Mouse (Mus musculus) forebrain, embryonic 12.5 days (tissue): ENCODE data around the gene Smim11. TPM values are rescaled to one million over a fixed set of nuclear protein-coding genes. Genes with fewer than 3 reads are reported as not detected.

ENCODE experiments used
- ATAC-seq: fragments of 200-750 bp; cut with Nextera tagmentation; 2 replicates; pipeline ENCODE4 v1.8.0; 2017; ENCODE audit warnings: moderate TSS enrichment; ENCODE audit not compliant: low FRiP score
- H3K27ac ChIP-seq: fragments of 300-500 bp; sonication (generic); 2 replicates; pipeline ENCODE4 v1.5.1; 2016; ENCODE audit warnings: mild to moderate bottlenecking
- H3K27me3 ChIP-seq: fragments of 300-500 bp; sonication (generic); 2 replicates; pipeline ENCODE4 v1.6.1; 2016; ENCODE audit warnings: mild to moderate bottlenecking
- H3K36me3 ChIP-seq: fragments of 300-500 bp; sonication (generic); replicated peaks from 2 replicates; pipeline ENCODE4 v1.6.1; 2016; ENCODE audit warnings: mild to moderate bottlenecking
- H3K4me1 ChIP-seq: fragments of 300-500 bp; sonication (generic); 2 replicates; pipeline ENCODE4 v1.6.1; 2016
- H3K4me2 ChIP-seq: fragments of 300-500 bp; sonication (generic); 2 replicates; pipeline ENCODE4 v1.6.1; 2016; ENCODE audit warnings: mild to moderate bottlenecking, moderate library complexity
- H3K4me3 ChIP-seq: fragments of 300-500 bp; sonication (generic); replicated peaks from 2 replicates; pipeline ENCODE4 v1.5.1; 2016; ENCODE audit warnings: mild to moderate bottlenecking
- H3K9ac ChIP-seq: fragments of 300-500 bp; sonication (generic); 2 replicates; pipeline ENCODE4 v1.6.1; 2016; ENCODE audit warnings: mild to moderate bottlenecking
- H3K9me3 ChIP-seq: fragments of 300-500 bp; sonication (generic); 2 replicates; pipeline ENCODE4 v1.6.1; 2016
- WGBS: fragments of 180-500 bp; shearing (Covaris S2); methylation state at CpG from one replicate; pipeline ENCODE4 v1.1.7; 2016; 5-methylcytosine and 5-hydroxymethylcytosine counted together
- polyA plus RNA-seq: library from polyadenylated mRNA; unstranded; fragments of >200 nt; fragmentation: Nextera tagmentation; extraction: Ambion mirVana; gene quantifications from 2 replicates; pipeline ENCODE4 v1.2.1, GENCODE M21; 2016

Smim11 gene
- polyA plus RNA-seq, 1 experiment from 2014 or later = 131 TPM

- ATAC-seq = no peak; the same call in 1 of the 2 replicates
- Histone ChIP-seq H3K36me3 (no peaks in the 10 kb centered on the region), H3K4me2 (no peak overlapping the region), H3K4me3 (no peak overlapping the region), H3K27ac (no peak overlapping the region), H3K27me3 (no peaks in the 10 kb centered on the region), H3K9ac (no peak overlapping the region), H3K9me3 (no peaks in the 10 kb centered on the region), H3K4me1 (peaks cover 19% of the 10 kb centered on the region)
- WGBS = 23% methylated on average over 7 of the region's 7 CpGs
Observed at GRCm38 (mm10) chr16:92324309-92325061, 23.4 kb downstream of the Smim11 start.

DNA sequence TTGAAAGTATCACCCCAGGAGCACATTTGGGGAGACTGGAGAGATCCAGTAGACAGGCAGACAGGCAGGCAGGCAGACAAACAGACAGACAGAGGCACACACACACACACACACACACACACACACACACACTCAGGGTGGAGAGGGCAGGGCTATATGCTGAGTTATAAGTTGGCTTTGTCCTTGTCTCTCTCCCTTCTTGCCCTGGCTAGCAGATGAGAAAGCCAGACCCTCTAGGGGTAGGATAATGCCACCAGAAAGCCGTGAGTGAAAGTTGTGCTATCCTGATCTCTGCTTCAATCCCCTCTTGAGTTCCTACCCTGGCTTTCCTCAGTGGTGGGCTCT, 23.9 kb downstream of the Smim11 start:
- Histone ChIP-seq H3K9ac (no peak overlapping the region), H3K27me3 (no peaks in the 10 kb centered on the region), H3K9me3 (no peaks in the 10 kb centered on the region), H3K4me2 (no peak overlapping the region), H3K27ac (no peak overlapping the region), H3K36me3 (no peaks in the 10 kb centered on the region), H3K4me1 (peaks cover 19% of the 10 kb centered on the region), H3K4me3 (no peak overlapping the region)
- no peak for ATAC-seq
- 25% methylated on average over 1 of the region's 1 CpGs for whole genome bisulfite sequencing

DNA sequence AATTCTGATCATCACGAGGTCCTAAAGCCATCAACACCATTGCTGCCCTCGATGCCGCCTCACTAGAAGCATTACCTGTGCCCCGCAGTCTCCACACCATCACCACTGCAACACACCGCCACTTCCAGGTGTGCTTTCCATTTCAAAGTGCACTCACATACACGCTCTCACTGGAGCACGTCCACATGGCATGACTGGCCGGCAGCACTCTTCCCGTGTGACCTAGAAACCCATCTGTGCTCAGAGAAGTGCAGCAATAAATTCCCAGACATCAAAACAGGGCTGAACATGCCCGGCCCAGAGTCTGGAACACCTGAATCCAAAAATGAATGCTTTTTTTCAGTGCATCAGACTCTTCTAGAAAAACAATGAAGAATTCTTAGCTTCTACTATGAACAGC, 26.8 kb downstream of the Smim11 start:
- Histone ChIP-seq H3K36me3 (no peaks in the 10 kb centered on the region), H3K9me3 (no peaks in the 10 kb centered on the region), H3K4me1 (peaks cover 19% of the 10 kb centered on the region), H3K4me2 (no peak overlapping the region), H3K27me3 (no peaks in the 10 kb centered on the region), H3K9ac (no peak overlapping the region), H3K4me3 (no peak overlapping the region), H3K27ac (no peak overlapping the region)
- WGBS = 95% methylated on average over 10 of the region's 10 CpGs
- ATAC-seq = no peak

DNA sequence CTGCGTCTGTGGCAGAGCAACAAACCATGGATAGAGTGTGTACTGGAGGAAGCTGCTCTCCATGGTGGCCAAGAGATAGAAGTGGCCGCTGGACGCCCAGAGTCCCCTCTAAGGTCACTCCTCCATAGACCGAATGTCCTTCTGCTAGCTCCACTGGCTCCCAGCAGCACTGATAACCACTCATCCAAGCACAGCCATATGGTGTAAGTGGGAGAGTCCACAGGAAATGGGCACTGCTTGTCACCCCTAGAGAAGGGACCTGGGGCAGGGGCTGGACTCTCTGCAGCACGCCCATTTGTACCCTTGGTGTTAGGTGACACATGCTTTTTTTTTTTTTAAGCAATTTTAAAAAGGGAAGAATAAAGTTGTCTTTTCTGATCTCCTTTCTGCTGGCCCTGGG, 29.9 kb downstream of the Smim11 start:
- ATAC-seq = no peak
- WGBS = 84% methylated on average over 5 of the region's 5 CpGs
- H3K36me3 ChIP-seq = no peaks in the 10 kb centered on the region
- peaks cover 14% of the 10 kb centered on the region for H3K27me3 ChIP-seq
- H3K4me2 ChIP-seq = no peak overlapping the region
- H3K9ac ChIP-seq = no peak overlapping the region
- H3K27ac ChIP-seq = no peak overlapping the region
- H3K4me1 ChIP-seq = 0 out of 2 replicates have a peak, but pooled peaks cover 2% of the 10 kb centered on the region
- no peaks in the 10 kb centered on the region for H3K9me3 ChIP-seq
- H3K4me3 ChIP-seq = no peak overlapping the region

GRCm38 (mm10) chr16:92334600-92334999, 33.5 kb downstream of the Smim11 start:
- Histone ChIP-seq H3K36me3 (no peaks in the 10 kb centered on the region), H3K4me1 (no peaks in the 10 kb centered on the region), H3K4me3 (no peak overlapping the region), H3K27ac (no peak overlapping the region), H3K9me3 (no peaks in the 10 kb centered on the region), H3K4me2 (no peak overlapping the region), H3K27me3 (peaks cover 18% of the 10 kb centered on the region), H3K9ac (no peak overlapping the region)
- no peak for ATAC-seq
- WGBS = 70% methylated on average over 9 of the region's 9 CpGs

DNA sequence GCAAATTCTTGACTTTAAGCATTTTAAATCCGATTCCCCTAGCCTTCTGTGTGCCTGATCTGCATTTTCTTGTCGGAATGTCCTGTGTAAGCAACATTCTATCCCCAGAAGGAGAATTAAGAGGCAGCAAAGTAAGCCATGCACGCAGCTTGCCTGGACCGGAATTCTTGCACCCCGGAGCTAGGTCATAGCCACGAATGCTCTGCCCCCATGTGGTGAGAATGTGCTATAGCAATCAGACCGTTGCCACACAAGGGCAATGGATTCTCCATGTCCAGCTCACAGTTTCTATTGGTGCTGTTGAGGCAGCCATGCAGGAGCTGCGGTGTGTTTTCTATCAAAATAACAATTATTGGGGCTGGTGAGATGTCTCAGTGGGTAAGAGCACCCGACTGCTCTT, 35.2 kb downstream of the Smim11 start:
- Histone ChIP-seq H3K27ac (no peak overlapping the region), H3K4me2 (no peak overlapping the region), H3K9me3 (no peaks in the 10 kb centered on the region), H3K9ac (no peak overlapping the region), H3K4me3 (no peak overlapping the region), H3K27me3 (peaks cover 19% of the 10 kb centered on the region), H3K4me1 (peaks cover 14% of the 10 kb centered on the region; the same call in 1 of the 2 replicates), H3K36me3 (no peaks in the 10 kb centered on the region)
- ATAC-seq = peak; percentile 60
- WGBS = 6% methylated on average over 9 of the region's 9 CpGs

- H3K4me1 ChIP-seq = peaks cover 17% of the 10 kb centered on the region
- peak overlapping the region; percentile 47 for H3K4me2 ChIP-seq
- no peaks in the 10 kb centered on the region for H3K36me3 ChIP-seq
- no peak overlapping the region for H3K27ac ChIP-seq
- 33% methylated on average over 27 of the region's 27 CpGs for WGBS
- 0 out of 2 replicates have a peak, but pooled peaks cover 5% of the 10 kb centered on the region for H3K27me3 ChIP-seq
- H3K4me3 ChIP-seq = peak overlapping the region; percentile 19
- ATAC-seq = peak; percentile 73
- H3K9me3 ChIP-seq = no peaks in the 10 kb centered on the region
- no peak overlapping the region for H3K9ac ChIP-seq
Observed at GRCm38 (mm10) chr16:92340612-92341511, 39.8 kb downstream of the Smim11 start.

- no peak for ATAC-seq
- H3K36me3 ChIP-seq = no peaks in the 10 kb centered on the region
- no peak overlapping the region for H3K9ac ChIP-seq
- H3K4me1 ChIP-seq = peaks cover 18% of the 10 kb centered on the region
- H3K4me2 ChIP-seq = no peak overlapping the region
- no peak overlapping the region for H3K4me3 ChIP-seq
- H3K27me3 ChIP-seq = no peaks in the 10 kb centered on the region
- H3K9me3 ChIP-seq = no peaks in the 10 kb centered on the region
- no peak overlapping the region for H3K27ac ChIP-seq
- 84% methylated on average over 11 of the region's 11 CpGs for WGBS
Observed at GRCm38 (mm10) chr16:92345177-92345576, 44.1 kb downstream of the Smim11 start.

- no peak for ATAC-seq
- Histone ChIP-seq H3K27ac (no peak overlapping the region), H3K9ac (no peak overlapping the region), H3K4me3 (no peak overlapping the region), H3K4me2 (no peak overlapping the region), H3K27me3 (no peaks in the 10 kb centered on the region), H3K4me1 (peaks cover 8% of the 10 kb centered on the region), H3K36me3 (no peaks in the 10 kb centered on the region), H3K9me3 (no peaks in the 10 kb centered on the region)
- WGBS = 67% methylated on average over 13 of the region's 13 CpGs
Observed at GRCm38 (mm10) chr16:92346297-92346916, 45.3 kb downstream of the Smim11 start.

DNA sequence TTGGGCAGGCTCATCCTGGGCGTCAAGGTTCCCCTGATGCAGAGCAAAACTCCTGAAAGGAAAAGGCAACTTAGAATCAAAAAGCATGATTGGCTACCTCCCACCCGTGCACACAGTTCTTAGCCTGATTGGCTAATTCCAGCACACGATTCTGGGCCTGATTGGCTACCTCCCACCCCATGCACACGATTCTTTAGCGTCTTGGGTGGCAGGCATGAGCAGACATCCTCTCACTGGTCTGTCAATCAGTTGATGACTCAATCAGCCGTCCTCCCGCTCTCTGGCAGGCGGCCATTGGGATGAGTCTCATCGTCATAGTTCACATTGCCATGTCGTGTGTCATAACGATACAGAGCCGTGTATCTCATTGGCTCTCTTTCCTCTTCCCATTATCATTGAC, 47.9 kb downstream of the Smim11 start:
- no peak overlapping the region for H3K27ac ChIP-seq
- no peak for ATAC-seq
- no peak overlapping the region for H3K4me2 ChIP-seq
- no peaks in the 10 kb centered on the region for H3K27me3 ChIP-seq
- 88% methylated on average over 12 of the region's 12 CpGs for WGBS
- peaks cover 8% of the 10 kb centered on the region for H3K4me1 ChIP-seq
- H3K4me3 ChIP-seq = no peak overlapping the region
- H3K9ac ChIP-seq = no peak overlapping the region
- H3K36me3 ChIP-seq = no peaks in the 10 kb centered on the region
- H3K9me3 ChIP-seq = no peaks in the 10 kb centered on the region

DNA sequence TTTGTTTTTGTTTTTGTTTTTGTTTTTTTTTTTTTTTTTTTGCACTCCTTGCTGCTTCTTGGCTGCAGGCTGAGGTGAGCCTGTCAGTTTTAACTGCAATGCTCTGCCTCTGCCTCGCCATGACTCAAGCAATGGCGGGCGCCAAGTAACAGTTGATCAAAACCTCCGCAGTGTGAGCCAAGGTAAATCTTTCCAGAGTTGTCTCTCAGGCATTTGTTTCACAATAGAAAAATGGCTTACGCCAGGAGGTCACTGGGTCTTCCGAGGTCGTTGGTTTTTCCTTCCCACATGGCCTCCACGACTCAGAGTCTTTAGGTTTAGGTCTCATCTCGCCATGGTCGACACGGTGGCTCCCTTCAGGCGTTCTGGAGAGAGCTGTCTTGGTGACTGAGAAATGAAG, 52.2 kb downstream of the Smim11 start:
- no peak for ATAC-seq
- 86% methylated on average over 12 of the region's 12 CpGs for WGBS

DNA sequence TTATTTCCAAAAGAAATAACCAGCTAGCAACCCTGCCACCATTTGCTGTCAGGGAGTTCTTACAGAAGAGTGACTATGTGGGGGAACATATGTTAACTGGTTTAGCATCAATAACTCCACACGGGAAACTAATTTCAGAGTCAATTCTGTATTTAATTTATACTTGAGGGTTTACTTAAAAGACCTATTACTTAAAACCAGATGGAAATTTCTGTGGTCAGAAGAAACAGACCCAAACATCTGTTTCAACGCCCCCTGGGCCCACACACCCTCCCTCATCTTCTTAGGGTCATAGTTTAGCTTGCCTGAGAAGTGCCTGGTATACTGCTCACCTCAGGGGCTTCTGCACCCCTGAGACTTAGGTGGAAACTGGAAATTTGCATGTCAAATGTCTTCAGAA, 52.8 kb downstream of the Smim11 start:
- 68% methylated on average over 2 of the region's 2 CpGs for WGBS
- H3K4me2 ChIP-seq = no peak overlapping the region
- H3K27ac ChIP-seq = no peak overlapping the region
- no peaks in the 10 kb centered on the region for H3K9me3 ChIP-seq
- H3K9ac ChIP-seq = no peak overlapping the region
- H3K36me3 ChIP-seq = no peaks in the 10 kb centered on the region
- H3K27me3 ChIP-seq = peaks cover 4% of the 10 kb centered on the region; the same call in 1 of the 2 replicates
- H3K4me3 ChIP-seq = no peak overlapping the region
- peaks cover 11% of the 10 kb centered on the region for H3K4me1 ChIP-seq
- ATAC-seq = no peak

More for the DNA sequence above, 52.2 kb downstream of the Smim11 start:
- H3K36me3 ChIP-seq = no peaks in the 10 kb centered on the region
- peaks cover 7% of the 10 kb centered on the region for H3K4me1 ChIP-seq
- H3K27ac ChIP-seq = no peak overlapping the region
- no peak overlapping the region for H3K4me3 ChIP-seq
- no peaks in the 10 kb centered on the region for H3K9me3 ChIP-seq
- H3K9ac ChIP-seq = no peak overlapping the region
- H3K27me3 ChIP-seq = no peaks in the 10 kb centered on the region
- no peak overlapping the region for H3K4me2 ChIP-seq
